Mouse (Mus musculus) MEL (cell line): ENCODE measurements around the gene Sytl3.
"Not testable (repeated sequence)": the region's sequence is repeated elsewhere in the genome, so short reads cannot be mapped to it uniquely, and the experiment has no call there.

Experiments used
- BHLHE40 ChIP-seq: IDR thresholded peaks from 2 replicates; pipeline ENCODE4 v1.6.1; 2012; ENCODE audit warnings: low read depth, mild to moderate bottlenecking, inconsistent platforms, low read length, improper control_type of control experiment, borderline replicate concordance
- CHD2 ChIP-seq: IDR thresholded peaks from 2 replicates; pipeline ENCODE4 v1.6.1; 2011; ENCODE audit warnings: low read length, improper control_type of control experiment
- CTCF ChIP-seq, 3 experiments: IDR thresholded peaks in 2 of 3; conservative IDR thresholded peaks in 1 of 3; 2 replicates each; pipeline ENCODE4 v1.5.1; 2011 to 2012; ENCODE audit warnings: low read length in 3 of 3, low read depth in 2 of 3, mild to moderate bottlenecking in 2 of 3, improper control_type of control experiment in 1 of 3, inconsistent platforms in 1 of 3, mixed read lengths in 1 of 3, moderate library complexity in 1 of 3; ENCODE audit not compliant: control insufficient read depth in 1 of 3, insufficient read depth in 1 of 3, poor library complexity in 1 of 3, severe bottlenecking in 1 of 3
- EP300 ChIP-seq, 2 experiments: IDR thresholded peaks; 2 replicates each; pipeline ENCODE4 v1.6.1; 2011; ENCODE audit warnings: improper control_type of control experiment in 2 of 2, low read length in 2 of 2, low read depth in 1 of 2, mild to moderate bottlenecking in 1 of 2
- GABPA ChIP-seq: IDR thresholded peaks from 2 replicates; pipeline ENCODE4 v1.6.1; 2012; ENCODE audit warnings: low read depth, mild to moderate bottlenecking, inconsistent platforms, low read length, improper control_type of control experiment, moderate library complexity
- GATA1 ChIP-seq: IDR thresholded peaks from 2 replicates; pipeline ENCODE4 v1.6.1; 2011; ENCODE audit warnings: low read depth, low read length, improper control_type of control experiment
- JUND ChIP-seq: IDR thresholded peaks from 2 replicates; pipeline ENCODE4 v1.6.1; 2011; ENCODE audit warnings: low read depth, mild to moderate bottlenecking, improper control_type of control experiment, low read length
- MEF2A ChIP-seq: IDR thresholded peaks from 2 replicates; pipeline ENCODE4 v1.6.1; 2014; ENCODE audit warnings: low read depth, mild to moderate bottlenecking, inconsistent platforms, low read length, improper control_type of control experiment; ENCODE audit not compliant: poor library complexity, insufficient replicate concordance, severe bottlenecking; ENCODE audit errors: extremely low read depth
- NELFE ChIP-seq: IDR thresholded peaks from 2 replicates; pipeline ENCODE4 v1.6.1; 2011; ENCODE audit warnings: low read depth, low read length, improper control_type of control experiment
- POLR2A ChIP-seq, 2 experiments: IDR thresholded peaks; 2 replicates each; pipeline ENCODE4 v1.6.1; 2011 to 2012; ENCODE audit warnings: low read length in 2 of 2, mild to moderate bottlenecking in 2 of 2, control low read depth in 1 of 2, improper control_type of control experiment in 1 of 2, low read depth in 1 of 2, moderate library complexity in 1 of 2; ENCODE audit not compliant: control insufficient read depth in 1 of 2, insufficient read depth in 1 of 2, poor library complexity in 1 of 2
- TAL1 ChIP-seq: IDR thresholded peaks from 2 replicates; pipeline ENCODE4 v1.6.1; 2012; ENCODE audit warnings: mild to moderate bottlenecking, inconsistent platforms, low read length, moderate library complexity, mixed read lengths
- USF1 ChIP-seq: IDR thresholded peaks from 2 replicates; pipeline ENCODE4 v1.6.1; 2014; ENCODE audit warnings: low read depth, mild to moderate bottlenecking, inconsistent platforms, low read length, improper control_type of control experiment, moderate library complexity
- ZC3H11A ChIP-seq: IDR thresholded peaks from 2 replicates; pipeline ENCODE4 v1.6.1; 2012; ENCODE audit warnings: low read depth, mild to moderate bottlenecking, inconsistent platforms, low read length, improper control_type of control experiment
- ZMIZ1 ChIP-seq: IDR thresholded peaks from 2 replicates; pipeline ENCODE4 v1.6.1; 2012; ENCODE audit warnings: low read depth, mild to moderate bottlenecking, inconsistent platforms, low read length, improper control_type of control experiment, moderate library complexity

DNA sequence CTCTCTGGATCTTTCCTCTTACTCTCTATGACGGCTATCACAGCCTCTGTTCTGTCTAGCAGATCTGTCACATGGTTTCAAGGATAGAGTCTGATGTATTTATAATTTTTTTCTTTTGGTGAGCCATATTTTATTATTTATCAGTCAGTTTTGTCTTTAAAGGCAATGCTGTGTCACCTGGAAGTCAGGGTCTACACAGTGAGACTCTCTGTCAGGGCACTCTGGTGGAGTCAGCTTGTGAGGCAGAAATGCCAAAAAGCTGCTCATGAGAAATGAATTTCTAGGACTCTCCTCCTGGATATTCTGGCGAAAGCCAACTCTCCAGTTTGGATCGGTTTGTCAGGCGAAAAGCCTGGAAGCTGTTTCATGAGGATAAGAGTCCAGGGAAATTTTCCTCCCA, 23.1 kb upstream of the Sytl3 start:
- TF ChIP-seq ZMIZ1; BHLHE40; MEF2A; GABPA; EP300 (IDR thresholded peaks at IDR 0.05; ENCODE audit: low read depth in 1 of 2, low read length in 2 of 2); CHD2; CTCF (IDR thresholded peaks at IDR 0.05 in 2 of 3, conservative IDR thresholded peaks at IDR 0.05 in 1 of 3; ENCODE audit: control insufficient read depth in 1 of 3, insufficient read depth in 1 of 3, low read depth in 2 of 3, low read length in 3 of 3, poor library complexity in 1 of 3, severe bottlenecking in 1 of 3); GATA1; POLR2A (IDR thresholded peaks at IDR 0.05; ENCODE audit: control insufficient read depth in 1 of 2, insufficient read depth in 1 of 2, low read depth in 1 of 2, low read length in 2 of 2, poor library complexity in 1 of 2); NELFE; TAL1; ZC3H11A; USF1; JUND: not testable (repeated sequence)
